Mouse (Mus musculus) frontal cortex, adult (tissue): Measurements from ENCODE around the gene Col5a1.

Source experiments
- ATAC-seq: cut with Nextera tagmentation; 2 replicates; pipeline ENCODE4 v1.9.2; 2017; ENCODE audit warnings: mild to moderate bottlenecking, moderate library complexity, mixed read lengths; ENCODE audit not compliant: low TSS enrichment

Col5a1 gene

DNA sequence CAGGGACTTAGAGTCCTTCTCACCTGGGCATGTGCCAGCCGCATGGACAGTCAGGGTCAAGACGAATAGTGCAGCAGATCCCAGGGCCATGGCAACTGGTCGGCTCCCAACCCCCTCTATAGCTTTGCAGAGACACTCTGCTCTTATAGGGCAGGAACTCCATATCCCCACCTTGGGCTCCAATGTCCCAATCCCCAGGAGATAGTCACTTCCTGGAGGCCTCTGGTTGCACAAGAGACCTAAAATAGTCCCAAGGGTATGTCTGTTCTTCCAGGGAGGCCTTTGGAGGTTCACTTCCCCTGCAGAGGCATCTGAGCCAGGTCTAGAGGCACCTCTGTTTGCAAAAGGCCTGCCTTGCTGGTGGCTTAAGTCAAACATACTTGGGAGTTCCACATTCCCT, 198.5 kb downstream of the Col5a1 start, which contains the start of gene Fcnb:
Gene Fcnb (minus strand): TSS at position 118 of the 400 bp plus-strand sequence.
- ATAC-seq: no peak

DNA sequence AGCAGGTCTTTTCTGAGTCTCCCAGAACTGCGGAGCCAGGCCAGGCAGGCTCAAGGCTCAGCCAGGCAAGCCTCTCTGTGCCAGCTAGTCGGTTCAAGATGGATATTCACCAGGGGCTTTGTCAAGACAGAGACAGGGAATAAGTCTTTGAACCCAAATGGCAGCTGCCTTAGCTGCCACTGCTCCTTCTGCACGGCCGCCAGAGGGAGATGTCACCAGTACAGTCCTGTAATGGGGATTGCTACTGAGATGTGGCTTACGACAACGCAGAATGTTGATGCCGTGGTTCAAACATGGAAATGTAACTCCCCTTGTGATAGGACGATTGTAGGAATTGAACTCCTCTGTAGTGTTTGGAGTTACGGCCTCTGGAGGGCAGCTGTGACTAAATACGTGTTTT, 199.9 kb downstream of the Col5a1 start:
- no peak for ATAC-seq

DNA sequence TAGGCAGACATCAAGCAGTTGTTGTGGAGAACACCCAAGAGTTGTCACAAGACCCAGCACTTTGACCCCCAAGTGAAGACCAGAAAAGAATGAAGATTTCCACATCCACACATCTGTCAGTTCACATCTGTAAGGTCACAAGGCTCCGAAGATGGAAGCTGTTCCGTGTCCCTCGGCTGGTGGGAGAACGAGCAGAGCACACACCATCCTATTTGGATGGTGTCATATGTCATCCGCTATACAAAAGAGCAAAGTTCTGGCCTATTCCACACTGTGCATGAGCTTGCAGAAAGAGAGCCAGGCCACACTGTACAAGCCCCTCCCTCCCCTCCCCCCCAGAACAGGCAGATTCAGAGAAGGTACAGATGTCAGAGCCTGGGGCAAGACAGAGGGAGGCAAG, 202.9 kb downstream of the Col5a1 start:
- no peak for ATAC-seq
